Mouse (Mus musculus) E14TG2a.4 (cell line): ENCODE data around the gene Arid3c.
"Not testable (repeated sequence)": the region's sequence is repeated elsewhere in the genome, so short reads cannot be mapped to it uniquely, and the experiment has no call there.

Experiments
- CTCF ChIP-seq: conservative IDR thresholded peaks from 2 replicates; pipeline ENCODE4 v1.5.1; 2014; ENCODE audit warnings: low read length
- NANOG ChIP-seq: IDR thresholded peaks from 2 replicates; pipeline ENCODE4 v1.6.1; 2014; ENCODE audit warnings: borderline replicate concordance, low read length, mixed read lengths
- POU5F1 ChIP-seq: IDR thresholded peaks from 2 replicates; pipeline ENCODE4 v1.6.1; 2014; ENCODE audit warnings: low read length, borderline replicate concordance

- TF ChIP-seq CTCF, POU5F1, NANOG: not testable (repeated sequence)
These were observed 31.2 kb downstream of the Arid3c start, which contains the start of gene Il11ra1 for GRCm38 (mm10) chr4:41699783-41700182.
